Mouse (Mus musculus) retina, adult 2 months (tissue): Measurements from ENCODE around the gene Rin2.

Source experiments
- DNase-seq: peaks from one replicate; pipeline ENCODE4 v3.0.0-alpha.2; 2012; ENCODE audit warnings: low read depth, low spot score

The Rin2 gene

GRCm38 (mm10) chr2:145730905-145731304 lies 55.9 kb downstream of the Rin2 start:
- no peak for DNase-seq

DNA sequence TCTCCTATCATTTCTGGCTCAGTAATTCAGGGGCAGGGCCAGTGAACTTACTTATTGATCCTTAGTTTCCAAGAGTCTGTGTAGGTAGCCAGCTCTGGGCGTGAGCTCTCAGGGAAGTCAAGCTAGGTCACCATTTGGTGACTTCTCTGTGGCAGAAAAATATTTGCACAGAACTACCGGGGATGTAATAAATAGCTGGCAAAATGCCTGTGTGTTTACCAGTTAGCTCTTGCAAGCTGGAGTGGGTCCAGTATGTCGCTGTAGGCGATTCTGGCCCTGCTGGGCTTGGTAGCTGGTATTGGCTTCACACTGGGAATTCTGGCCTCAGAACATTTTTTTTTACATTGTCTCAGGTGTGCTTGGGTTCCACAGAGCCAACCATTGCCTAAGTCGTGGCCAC lies 60.1 kb downstream of the Rin2 start:
- no peak for DNase-seq

DNA sequence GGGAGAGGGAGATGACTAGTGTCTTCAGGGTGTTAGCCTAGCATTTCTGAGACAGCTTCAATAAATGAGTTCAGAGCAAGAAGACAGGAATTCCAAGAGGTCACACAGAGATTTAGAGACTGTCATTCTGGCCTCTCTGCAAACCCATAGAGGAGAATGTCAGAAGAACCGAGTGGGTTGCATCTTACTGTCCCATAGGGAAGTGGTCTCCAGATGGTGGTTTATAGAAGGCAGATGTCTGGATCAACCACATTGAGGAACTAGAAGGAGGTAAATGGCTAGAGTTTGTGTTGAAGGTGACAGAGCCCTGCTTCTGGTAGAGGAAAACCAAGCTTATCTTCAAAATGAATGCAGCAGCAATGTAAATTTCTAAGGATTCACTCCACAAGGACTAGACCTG lies 61.5 kb downstream of the Rin2 start:
- no peak for DNase-seq

DNA sequence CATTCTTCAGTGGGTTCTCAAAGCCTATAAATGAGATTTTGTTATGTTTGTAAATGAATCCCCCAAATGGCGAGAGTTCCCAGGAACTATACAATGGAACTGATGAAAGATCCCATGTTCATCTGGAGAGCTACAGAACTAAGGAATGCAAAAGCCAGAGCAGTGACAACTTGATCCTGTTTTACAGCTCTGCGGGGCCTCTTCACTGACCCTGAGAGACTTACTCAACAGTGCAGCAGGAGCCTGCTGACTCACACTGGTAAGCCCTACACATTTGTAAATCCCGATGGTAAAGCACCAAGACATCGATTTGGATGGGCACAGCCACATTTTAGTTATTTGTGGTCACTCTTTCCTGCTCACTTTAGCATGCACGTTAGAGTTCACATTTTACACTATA lies 62.2 kb downstream of the Rin2 start:
- DNase-seq: no peak

DNA sequence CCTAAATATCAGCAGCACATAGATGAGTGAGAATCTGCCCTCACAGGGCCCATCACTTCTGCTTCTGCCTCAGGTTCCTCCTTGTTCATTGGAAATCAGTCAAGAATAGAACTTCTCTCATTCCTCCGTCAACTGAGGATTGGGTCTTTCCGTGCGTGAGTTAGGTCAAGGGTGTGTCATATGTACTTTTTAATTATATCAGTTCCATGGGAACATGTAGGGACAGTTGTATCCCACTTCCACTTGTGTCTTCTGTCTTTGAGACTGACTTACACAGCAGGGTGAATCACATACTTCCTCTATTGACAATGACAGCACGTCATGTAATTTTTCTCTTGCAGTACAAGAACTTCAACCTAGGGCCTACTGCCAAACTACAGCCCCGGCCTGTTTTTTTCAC lies 65.7 kb downstream of the Rin2 start:
- DNase-seq: no peak

GRCm38 (mm10) chr2:145742795-145743710 lies 68.0 kb downstream of the Rin2 start:
- DNase-seq: no peak

DNA sequence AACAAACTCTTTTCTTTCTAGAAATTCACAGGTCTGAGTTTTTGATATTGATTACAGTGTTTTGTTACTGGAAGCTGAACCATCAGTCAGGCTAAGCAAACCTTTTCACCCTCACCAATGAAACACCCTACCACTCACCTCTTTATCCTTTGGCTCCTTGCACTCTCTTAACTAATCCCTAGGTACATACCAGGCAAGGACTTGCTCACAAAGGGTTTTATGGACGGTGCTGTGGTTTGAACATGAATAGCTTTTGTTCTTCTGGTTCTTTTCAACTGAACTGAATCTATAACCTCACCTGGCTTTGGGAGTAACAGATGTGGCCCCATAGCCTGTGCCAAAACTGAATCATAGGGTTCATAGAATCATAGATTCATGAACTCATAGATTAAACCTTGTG lies 71.4 kb downstream of the Rin2 start:
- no peak for DNase-seq

GRCm38 (mm10) chr2:145749645-145750044 lies 74.6 kb downstream of the Rin2 start:
- no peak for DNase-seq

DNA sequence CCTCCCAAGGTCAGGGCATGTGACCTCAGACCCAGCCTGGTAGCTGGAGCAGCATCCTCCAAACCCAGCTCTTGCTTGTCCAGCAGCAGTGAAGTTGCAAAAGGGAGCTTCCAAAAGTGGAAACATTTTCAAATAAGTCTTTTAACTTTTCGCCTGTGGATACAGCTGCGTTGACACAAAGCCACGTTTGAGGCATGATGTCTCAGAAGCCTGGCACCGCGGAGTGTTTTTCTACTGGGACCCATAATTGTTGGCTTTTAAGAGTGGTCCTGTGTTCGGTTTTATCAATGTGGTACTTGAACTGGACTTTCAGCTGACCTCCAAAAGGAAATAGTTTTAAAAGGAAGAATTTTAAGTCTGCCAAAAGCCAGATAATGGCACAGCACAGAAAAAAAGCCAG lies 77.6 kb downstream of the Rin2 start:
- no peak for DNase-seq

GRCm38 (mm10) chr2:145753973-145754372 lies 79.0 kb downstream of the Rin2 start:
- no peak for DNase-seq

- DNase-seq: no peak
Observed at GRCm38 (mm10) chr2:145755864-145756822, 81.1 kb downstream of the Rin2 start.

DNA sequence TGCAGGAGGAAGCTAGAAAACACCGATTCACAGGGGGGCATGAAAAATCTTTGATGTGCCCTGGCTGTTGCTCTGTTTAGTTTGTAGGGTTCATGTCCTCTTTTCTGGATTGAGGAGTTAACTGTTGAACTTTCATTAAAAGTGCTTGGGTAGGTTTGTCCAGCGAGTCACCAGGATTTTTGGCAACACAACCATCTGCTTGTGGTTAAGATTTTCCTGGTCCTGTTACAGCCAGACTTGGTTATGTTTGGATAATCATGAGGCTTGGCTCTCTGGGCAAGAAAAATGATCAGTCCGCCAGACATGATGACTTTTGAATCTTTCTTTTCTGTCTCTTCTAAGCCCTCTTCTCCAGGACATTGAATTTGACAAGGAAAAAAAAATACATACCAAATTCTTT lies 85.1 kb downstream of the Rin2 start:
- DNase-seq: no peak

DNA sequence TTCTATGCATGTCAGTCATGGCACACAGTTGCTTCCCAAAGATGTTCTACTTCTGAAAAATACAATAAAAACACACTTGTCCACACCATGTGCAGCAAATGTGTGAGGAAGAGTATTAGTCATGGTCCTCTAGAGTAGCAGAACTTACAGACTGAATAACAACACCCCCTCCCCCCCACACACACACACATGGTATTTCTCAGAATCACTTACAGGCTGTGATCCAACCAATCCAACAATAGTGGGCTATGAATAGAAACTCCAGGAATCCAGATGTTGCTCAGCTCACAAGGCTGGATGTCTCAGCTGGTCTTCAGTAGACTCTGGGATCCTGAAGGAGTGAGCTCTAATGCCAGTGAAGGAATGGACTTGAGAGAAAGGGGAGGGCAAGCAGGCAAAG lies 86.4 kb downstream of the Rin2 start:
- DNase-seq: no peak

DNA sequence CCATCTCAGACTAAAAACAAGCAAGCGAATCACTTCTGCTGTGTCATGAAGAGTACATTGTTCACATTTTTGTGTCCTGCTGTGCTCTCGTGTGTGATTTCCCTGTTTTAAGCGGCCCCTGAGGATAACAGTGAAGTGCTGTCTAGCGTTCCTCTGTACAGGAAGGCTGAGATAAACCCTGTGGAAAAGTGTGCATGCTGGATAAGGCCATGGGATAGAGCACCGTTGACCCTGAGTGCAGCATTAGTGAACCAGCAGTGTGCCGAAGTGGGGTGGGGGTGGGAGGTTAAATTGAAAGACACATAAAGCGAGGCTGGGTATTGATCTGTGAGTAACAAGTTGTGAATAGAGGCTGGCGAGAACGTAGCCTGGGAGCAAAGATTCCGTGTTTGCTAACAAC lies 94.9 kb downstream of the Rin2 start:
- no peak for DNase-seq

DNA sequence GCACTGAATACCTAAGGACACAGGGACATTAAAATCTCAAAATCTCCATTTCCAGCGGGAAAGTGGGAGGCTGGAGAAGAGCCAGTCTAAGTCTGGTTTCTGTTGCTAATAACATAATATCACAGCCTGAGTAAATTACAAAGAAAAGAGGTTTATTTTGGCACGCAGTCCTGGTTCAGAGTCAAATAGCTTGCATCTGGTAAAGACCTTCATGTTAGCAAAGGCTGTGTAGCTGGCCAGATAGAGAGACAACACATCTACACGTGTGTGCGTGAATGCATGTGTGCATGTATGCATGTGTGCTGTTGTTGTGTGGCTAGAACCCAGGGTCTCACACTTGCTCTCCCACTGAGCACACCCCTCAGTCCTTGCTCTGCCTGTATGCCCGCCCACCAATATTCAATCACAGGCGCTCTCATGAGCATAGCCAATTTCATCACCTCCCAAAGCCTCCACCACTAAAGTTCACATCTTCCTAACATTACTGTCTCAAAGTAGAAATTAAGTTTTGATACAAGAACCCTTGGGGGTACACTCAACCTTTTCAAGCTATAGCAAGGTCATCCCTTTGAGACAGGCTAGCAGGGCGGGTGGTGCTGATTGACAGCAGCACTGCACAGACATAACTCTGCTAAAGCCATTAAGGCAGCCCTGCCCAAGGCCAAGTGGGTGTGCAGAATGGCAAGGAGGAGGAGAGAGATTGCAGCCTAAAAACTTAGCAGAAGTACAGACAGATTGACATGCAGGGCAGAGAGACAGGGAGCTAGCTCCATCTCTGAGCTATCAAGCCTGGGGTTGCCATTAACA lies 95.9 kb downstream of the Rin2 start:
- no peak for DNase-seq

GRCm38 (mm10) chr2:145783247-145783646 lies 108.2 kb downstream of the Rin2 start:
- DNase-seq: no peak

DNA sequence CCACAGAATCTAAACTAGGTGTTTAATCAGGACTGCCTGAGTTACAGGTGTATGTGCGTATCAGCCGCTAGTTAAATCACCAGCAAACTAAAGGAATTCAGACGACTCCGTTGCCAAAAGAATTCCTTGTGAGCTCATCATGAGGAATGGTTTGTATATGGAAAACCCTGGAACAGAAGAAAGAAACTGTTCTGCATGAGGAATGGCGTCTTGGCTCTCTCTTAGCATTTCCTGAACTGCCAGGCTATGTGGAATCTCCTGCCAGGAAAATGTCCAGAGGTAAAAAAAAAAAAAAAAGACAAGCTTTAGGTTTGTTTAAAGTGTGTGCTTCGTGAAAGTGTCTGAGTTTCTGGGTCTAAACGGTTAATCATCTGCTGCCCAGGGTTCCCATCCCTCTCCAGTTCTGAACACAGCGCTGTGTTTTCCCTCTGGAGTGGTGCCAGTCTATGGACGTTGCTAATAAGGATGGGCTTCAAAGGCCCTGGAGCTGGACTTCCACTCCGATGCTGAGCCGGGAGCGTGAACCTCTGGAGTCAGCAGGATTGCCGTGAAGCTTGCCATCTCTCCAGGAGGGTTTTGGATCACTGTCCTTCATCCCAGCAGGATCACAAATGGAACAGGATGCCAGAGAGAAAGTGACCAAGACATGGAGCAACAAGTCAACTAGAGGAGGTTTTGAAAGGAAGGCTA lies 109.4 kb downstream of the Rin2 start:
- DNase-seq: no peak

- DNase-seq: no peak
Observed at GRCm38 (mm10) chr2:145784964-145785363, 109.9 kb downstream of the Rin2 start.

DNA sequence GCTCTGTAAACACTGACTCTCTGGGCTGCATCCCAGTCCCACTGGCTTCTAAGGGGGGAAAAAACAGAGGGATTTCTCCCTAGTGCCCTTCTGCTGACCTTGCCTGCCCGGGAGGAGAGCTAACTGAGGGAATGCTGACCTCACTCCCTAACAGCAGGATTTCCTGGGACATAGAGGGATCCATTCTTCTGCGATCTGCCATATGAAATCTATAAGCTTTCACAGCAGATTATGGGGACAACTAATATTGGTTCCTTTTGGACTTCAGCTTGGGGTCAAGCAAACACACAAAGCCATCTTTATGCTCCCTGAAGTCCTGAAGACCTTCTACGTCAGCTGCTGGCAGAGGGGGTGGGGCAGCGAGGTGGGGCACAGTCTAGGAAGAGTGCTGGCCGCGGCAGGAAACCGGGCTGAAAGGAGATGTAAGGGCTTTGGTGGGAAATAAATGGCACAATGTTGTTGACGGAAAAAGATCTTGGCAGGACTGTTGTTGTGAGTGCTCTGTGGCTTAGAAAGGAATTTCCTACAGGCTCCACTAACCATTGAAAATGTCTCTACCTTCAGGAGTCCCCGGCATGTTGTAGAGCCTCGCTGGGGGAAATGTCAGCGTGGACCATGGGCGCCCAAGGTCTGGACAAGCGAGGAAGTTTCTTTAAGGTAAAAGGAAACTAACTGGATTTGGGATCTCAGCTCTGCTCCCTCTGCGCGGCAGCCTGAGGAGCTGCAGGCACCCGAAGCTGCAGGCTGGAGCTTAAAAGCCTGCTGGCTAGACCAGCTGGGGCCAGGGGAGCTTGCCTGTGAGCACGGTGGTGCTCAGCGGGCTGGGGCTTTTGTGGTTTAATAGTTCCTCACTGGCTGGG lies 111.0 kb downstream of the Rin2 start:
- no peak for DNase-seq

DNA sequence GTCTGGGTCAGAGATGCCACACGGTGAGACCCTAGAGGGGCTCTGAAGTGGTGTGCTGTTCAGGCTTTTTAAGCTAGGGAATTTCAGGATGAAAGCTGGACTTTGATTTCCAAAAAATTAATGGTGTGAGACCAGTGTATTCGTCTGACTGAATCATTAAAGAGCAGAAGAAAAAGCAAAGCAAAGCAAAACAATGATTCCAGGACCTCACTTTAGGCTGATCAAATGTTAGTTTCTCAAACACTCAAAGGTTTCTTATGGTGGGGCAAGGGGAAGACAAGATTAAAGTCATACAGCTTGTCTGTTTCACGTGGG lies 111.6 kb downstream of the Rin2 start:
- no peak for DNase-seq
